Mouse (Mus musculus) heart, postnatal 10 days (tissue): ENCODE measurements around the gene Htt. TPM values are rescaled to one million over a fixed set of nuclear protein-coding genes. Genes with fewer than 3 reads are reported as not detected.

ENCODE experiments used
- DNase-seq, 2 experiments: peaks; one replicate each; pipeline ENCODE4 v3.0.0; 2021
- intact Hi-C: fragments of 180-260 bp; cut with DNase I; formaldehyde crosslinking; loops from one replicate; pipeline ENCODE4 v1.15.1; 2025
- total RNA-seq, 2 experiments: library from RNA; stranded (reverse); gene quantifications; 2 replicates each; pipeline ENCODE4 v1.2.3; 2021

Gene Htt
- total RNA-seq, 2 experiments from 2014 or later, result 16.2 to 17.1 TPM

GRCm38 (mm10) chr5:34885250-34885649, 123.7 kb downstream of the Htt start:
- intact Hi-C loops, result no loop called here
- no peak for DNase-seq

- intact Hi-C loops, result no loop called here
- no peak for DNase-seq
Observed at GRCm38 (mm10) chr5:34889252-34889651, 127.7 kb downstream of the Htt start.

DNA sequence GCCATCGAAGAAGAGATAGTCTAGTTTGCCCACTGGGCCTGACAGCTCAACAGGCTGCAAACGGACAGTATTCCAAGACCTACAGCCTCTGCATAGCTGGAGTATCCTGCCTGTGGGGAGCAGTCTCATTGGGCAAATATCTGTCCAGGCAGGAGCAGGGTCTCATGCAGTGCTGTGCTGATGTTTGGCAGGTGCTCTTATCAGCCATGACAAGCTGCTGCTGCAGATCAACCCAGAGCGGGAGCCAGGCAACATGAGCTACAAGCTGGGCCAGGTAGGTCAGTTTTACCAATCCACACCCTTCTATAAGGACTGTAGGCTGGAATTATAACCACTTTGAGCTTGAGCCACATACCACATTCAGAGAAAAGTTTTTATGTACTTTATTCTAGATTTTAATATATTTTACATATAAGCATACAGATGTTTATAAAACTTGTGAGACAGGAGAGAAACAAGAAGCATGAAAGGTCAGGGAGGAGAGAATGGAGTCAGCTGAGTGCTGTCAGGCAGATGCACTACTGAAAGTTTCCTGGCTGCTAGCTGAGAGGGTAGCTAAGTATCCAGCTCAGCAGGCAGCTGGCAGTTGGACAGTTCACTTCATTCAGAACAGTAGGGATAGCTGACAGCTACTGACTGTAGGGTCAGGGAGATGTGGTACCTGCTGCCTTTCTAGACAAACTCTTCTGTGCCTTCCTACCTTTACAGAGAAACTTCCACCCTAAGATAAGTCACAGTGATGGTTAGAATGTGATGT, 135.3 kb downstream of the Htt start:
- DNase-seq, result no peak
- intact Hi-C loops, result no loop called here

DNA sequence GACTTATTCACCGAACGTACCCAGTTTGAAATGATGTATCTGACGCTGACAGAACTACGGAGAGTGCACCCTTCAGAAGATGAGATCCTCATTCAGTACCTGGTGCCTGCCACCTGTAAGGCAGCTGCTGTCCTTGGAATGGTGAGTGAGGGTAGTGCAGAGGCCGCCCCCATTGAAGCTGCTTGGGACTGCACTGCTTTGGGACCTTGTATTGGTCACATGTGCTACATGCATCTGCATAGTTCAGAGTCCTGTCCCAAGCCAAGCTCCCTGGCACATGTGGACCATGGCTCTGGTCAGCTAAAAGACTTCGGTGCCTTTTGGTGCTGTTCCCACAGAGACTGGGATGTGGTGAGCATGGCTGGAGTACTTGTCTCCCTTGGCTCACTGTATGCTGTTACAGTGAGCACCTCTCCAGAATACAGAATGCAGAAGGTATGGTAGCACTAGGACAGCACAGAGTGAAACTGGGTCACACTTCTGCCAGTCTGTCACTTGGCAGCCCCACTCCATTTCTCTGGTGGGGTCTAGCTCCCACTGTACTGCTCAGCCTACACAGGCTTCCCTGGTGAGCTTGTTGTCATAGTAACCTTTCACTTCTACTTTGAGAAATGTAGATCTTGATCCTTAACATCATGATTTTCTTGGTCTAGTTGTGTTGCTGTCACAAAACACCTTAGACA, 138.4 kb downstream of the Htt start:
- DNase-seq, result no peak
- intact Hi-C loops, result no loop called here

DNA sequence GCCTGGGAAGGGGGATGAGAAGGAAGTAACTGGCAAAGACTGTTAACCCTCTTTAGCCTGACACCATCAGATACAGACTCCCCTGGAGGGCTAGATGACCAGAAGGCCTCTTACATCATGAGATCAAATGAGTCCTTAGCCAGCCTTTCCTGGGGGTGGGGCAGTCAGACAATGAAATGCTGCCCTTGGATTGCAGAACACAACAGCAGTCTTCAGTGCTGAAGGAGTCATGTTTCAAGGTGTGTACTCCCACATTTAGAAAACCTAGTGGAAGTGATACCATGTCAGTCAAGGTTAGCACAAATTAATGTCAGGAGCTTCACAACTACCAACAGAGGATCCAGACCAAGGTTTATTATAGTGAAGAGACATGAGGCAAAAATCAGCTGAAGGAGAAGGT, 140.8 kb downstream of the Htt start:
- DNase-seq, result no peak

GRCm38 (mm10) chr5:34902811-34903385, 141.4 kb downstream of the Htt start:
- peak; percentile 71 to 72 for DNase-seq
- intact Hi-C loops, result no loop called here

More for the DNA sequence above, 140.8 kb downstream of the Htt start:
- intact Hi-C loops, result no loop called here

DNA sequence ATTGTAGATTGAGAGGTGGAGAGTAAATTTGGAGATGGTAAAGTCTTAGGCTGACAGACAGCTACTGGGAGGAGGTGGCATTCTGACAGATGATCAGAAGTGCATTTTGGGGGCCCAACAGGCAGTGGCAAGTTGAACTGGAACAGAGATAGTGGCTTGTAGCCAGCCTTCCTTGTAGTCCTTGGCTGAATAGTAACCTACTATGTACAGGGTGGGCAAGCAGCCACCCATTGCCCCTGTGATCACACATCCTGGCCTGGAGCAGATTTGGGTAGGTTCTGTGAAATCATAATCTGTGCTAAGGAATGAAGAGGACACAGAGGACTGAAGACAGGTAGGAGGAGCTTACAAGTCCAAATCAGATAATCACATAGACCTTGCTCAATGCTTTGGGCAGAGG, 142.9 kb downstream of the Htt start:
- DNase-seq, result no peak
- intact Hi-C loops, result no loop called here

GRCm38 (mm10) chr5:34907230-34907629, 145.7 kb downstream of the Htt start:
- intact Hi-C loops, result no loop called here

DNA sequence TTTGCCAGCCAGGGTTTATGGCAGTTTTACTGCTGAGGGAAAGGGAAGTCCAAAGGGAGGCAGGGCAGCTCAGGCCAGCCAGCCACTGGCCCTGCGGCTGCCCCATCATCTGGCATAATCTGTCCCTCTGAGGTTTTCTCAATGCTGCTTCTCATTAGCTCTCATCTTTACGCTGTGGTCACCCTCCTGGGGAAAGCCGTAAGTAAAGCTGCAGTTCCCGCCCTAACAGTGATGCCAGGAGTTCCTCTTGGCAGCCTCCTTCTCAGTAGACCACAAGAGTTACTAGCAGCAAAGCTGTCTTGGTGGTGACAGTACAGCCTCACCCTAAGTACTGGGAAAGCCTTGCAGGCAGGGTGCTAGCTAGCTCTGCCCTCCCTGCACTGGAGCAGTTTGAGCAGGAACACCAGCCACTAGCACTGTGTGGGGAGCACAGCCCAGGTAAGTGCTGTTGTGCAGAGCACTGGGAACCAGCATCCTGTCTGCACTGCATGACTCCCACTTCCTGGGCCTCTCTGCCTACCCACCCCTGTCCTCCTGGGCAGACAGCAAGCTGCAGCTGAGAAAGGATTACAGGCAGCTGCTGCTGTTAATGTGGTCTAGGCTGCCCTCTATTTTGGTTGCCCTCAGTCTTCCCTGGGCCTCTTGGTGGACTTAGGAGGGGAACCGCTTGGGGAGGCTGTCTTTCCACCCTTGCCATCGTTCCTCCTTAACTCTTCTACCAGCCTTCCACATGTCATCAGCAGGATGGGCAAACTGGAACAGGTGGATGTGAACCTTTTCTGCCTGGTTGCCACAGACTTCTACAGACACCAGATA, 146.6 kb downstream of the Htt start, which contains the start of gene Msantd1:
Gene Msantd1, plus strand, starts transcription at position 103 of the 816 bp plus-strand sequence.
- DNase-seq, result no peak
- intact Hi-C loops, result no loop called here

More at GRCm38 (mm10) chr5:34907230-34907629, 145.7 kb downstream of the Htt start:
- DNase-seq, result no peak

GRCm38 (mm10) chr5:34908726-34909633, 147.4 kb downstream of the Htt start:
- peak; percentile 23 to 48 for DNase-seq
- intact Hi-C loops, result no loop called here

DNA sequence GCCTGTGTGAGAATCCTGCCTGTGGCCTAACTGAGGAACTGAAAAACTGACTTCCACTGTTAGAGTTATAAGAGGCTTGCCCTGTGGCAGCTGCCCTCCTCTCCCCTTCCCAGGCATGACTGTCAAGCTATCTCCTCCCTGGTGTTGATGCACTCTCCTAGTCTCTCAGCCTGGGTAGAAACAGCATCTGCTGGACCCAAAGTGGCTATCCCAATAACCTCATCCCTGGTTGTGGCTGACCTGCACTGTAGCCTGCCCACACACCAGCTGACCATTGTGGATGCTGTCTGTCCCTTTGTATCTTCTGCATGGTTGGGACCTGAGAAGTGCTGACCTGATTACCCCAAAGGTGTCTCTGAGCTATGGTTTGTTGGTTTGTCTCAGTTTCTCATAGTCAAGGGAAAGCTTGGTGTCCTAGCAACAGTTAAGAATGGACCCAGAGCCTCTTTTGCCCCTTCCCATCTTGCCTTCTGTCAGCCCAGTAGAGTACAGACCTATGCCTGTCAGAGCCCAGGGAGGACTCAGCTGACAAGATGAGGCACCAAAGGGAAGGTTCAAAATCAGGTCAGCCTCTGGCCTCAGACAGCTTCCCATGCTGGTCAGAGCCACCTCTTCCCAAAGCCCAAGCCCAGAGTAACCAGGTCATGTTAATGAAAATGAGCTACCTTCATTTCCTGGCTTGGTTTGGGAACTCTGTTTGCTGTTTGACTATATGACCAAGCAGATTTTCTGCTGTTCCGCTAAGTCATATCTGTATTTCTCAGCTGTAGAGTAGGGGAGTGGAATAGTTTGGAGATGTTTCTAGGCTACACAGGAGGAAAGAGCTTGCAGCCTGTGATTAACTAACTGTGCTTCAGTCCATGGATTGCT, 148.3 kb downstream of the Htt start:
- no peak for DNase-seq
- intact Hi-C loops, result no loop called here

- DNase-seq, result no peak
- intact Hi-C loops, result no loop called here
Observed at GRCm38 (mm10) chr5:34910504-34910815, 148.9 kb downstream of the Htt start.

- intact Hi-C loops, result loop anchor here (1.0 kb wide), 3 partner anchors 70 to 126 kb away; no protein-coding TSS in a partner anchor
- peak; percentile 86 to 90 for DNase-seq
Observed at GRCm38 (mm10) chr5:34915801-34916200, 154.3 kb downstream of the Htt start.

GRCm38 (mm10) chr5:34917234-34917655, 155.7 kb downstream of the Htt start:
- DNase-seq, result no peak
- intact Hi-C loops, result no loop called here

DNA sequence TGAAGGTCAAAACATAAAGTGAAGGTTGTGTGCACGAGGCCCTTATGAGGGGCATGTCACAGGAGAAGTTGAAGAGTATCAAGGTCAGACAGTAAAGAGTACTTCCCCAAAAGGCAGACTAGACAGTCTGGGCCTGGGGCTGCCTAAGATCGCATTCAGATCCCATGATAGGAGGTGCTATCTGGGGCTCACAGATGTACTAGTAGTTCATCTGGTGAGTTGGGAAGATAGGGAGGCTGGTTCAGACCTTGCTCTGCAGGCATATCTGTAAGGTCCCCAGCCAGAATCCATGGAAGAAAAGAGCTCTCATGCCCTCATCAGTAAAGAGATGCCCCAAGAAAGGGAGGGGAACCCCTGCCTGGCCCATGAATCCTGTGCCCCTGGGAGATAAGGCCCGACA, 157.2 kb downstream of the Htt start:
- DNase-seq, result no peak
- intact Hi-C loops, result no loop called here

GRCm38 (mm10) chr5:34922531-34922930, 161.0 kb downstream of the Htt start:
- no peak for DNase-seq
- intact Hi-C loops, result no loop called here

- intact Hi-C loops, result no loop called here
- DNase-seq, result no peak
Observed at GRCm38 (mm10) chr5:34923920-34924319, 162.4 kb downstream of the Htt start.

- intact Hi-C loops, result no loop called here
- DNase-seq, result peak in 1 of 2 experiments; percentile 22
Observed at GRCm38 (mm10) chr5:34924519-34924918, 163.0 kb downstream of the Htt start.

GRCm38 (mm10) chr5:34927648-34928047, 166.1 kb downstream of the Htt start:
- intact Hi-C loops, result no loop called here
- no peak for DNase-seq
